Mouse (Mus musculus) CH12.LX (cell line): ENCODE results near the gene Col5a1.

Source experiments
- CHD1 ChIP-seq: IDR thresholded peaks from 2 replicates; pipeline ENCODE4 v1.6.1; 2012; ENCODE audit warnings: low read depth, low read length, improper control_type of control experiment, inconsistent platforms
- CTCF ChIP-seq, 2 experiments: IDR thresholded peaks in 1 of 2; conservative IDR thresholded peaks in 1 of 2; 2 replicates each; pipeline ENCODE4 v1.5.1; 2011 to 2012; ENCODE audit warnings: low read depth in 2 of 2, low read length in 2 of 2, improper control_type of control experiment in 1 of 2, inconsistent platforms in 1 of 2, mild to moderate bottlenecking in 1 of 2, moderate library complexity in 1 of 2
- E2F4 ChIP-seq: IDR thresholded peaks from 2 replicates; pipeline ENCODE4 v1.6.1; 2011; ENCODE audit warnings: low read depth, low read length, improper control_type of control experiment; ENCODE audit not compliant: insufficient replicate concordance
- ELF1 ChIP-seq: IDR thresholded peaks from 2 replicates; pipeline ENCODE4 v1.6.1; 2014; ENCODE audit warnings: low read depth, mild to moderate bottlenecking, inconsistent platforms, low read length, improper control_type of control experiment
- ETS1 ChIP-seq: conservative IDR thresholded peaks from 2 replicates; pipeline ENCODE4 v1.6.1; 2012; ENCODE audit warnings: low read depth, mild to moderate bottlenecking, inconsistent platforms, low read length, improper control_type of control experiment, moderate library complexity
- GABPA ChIP-seq: IDR thresholded peaks from 2 replicates; pipeline ENCODE4 v1.6.1; 2012; ENCODE audit warnings: low read depth, low read length, improper control_type of control experiment, inconsistent platforms; ENCODE audit not compliant: insufficient replicate concordance
- JUN ChIP-seq: IDR thresholded peaks from 2 replicates; pipeline ENCODE4 v1.6.1; 2011; ENCODE audit warnings: low read depth, mild to moderate bottlenecking, low read length, improper control_type of control experiment, moderate library complexity; ENCODE audit not compliant: insufficient read depth
- JUND ChIP-seq: conservative IDR thresholded peaks from 2 replicates; pipeline ENCODE4 v1.6.1; 2011; ENCODE audit warnings: low read depth, low read length, improper control_type of control experiment
- KAT2A ChIP-seq: IDR thresholded peaks from 2 replicates; pipeline ENCODE4 v1.6.1; 2012; ENCODE audit warnings: low read length, improper control_type of control experiment, inconsistent platforms; ENCODE audit not compliant: insufficient replicate concordance
- MAX ChIP-seq: IDR thresholded peaks from 2 replicates; pipeline ENCODE4 v1.6.1; 2011; ENCODE audit warnings: low read length, improper control_type of control experiment
- NRF1 ChIP-seq: IDR thresholded peaks from 2 replicates; pipeline ENCODE4 v1.6.1; 2014; ENCODE audit warnings: low read depth, mild to moderate bottlenecking, inconsistent platforms, low read length, improper control_type of control experiment, moderate library complexity
- POLR2A ChIP-seq: IDR thresholded peaks from 2 replicates; pipeline ENCODE4 v1.6.1; 2011; ENCODE audit warnings: low read depth, mild to moderate bottlenecking, improper control_type of control experiment, low read length
- RAD21 ChIP-seq: IDR thresholded peaks from 2 replicates; pipeline ENCODE4 v1.6.1; 2011; ENCODE audit warnings: low read depth, mild to moderate bottlenecking, low read length, improper control_type of control experiment, moderate library complexity
- RCOR1 ChIP-seq: conservative IDR thresholded peaks from 2 replicates; pipeline ENCODE4 v1.6.1; 2012; ENCODE audit warnings: low read depth, mild to moderate bottlenecking, inconsistent platforms, low read length, improper control_type of control experiment

GRCm38 (mm10) chr2:27934831-27935230, 48.6 kb downstream of the Col5a1 start:
- TF ChIP-seq POLR2A, result no peak
- TF ChIP-seq MAX, result no peak
- no peak for TF ChIP-seq GABPA
- TF ChIP-seq ETS1, result no peak
- TF ChIP-seq CHD1, result no peak
- no peak for TF ChIP-seq ELF1
- TF ChIP-seq NRF1, result no peak
- no peak for TF ChIP-seq JUND
- TF ChIP-seq E2F4, result no peak
- TF ChIP-seq JUN, result no peak
- no peak for TF ChIP-seq CTCF (conservative IDR thresholded peaks at IDR 0.05 in 1 of 2, IDR thresholded peaks at IDR 0.05 in 1 of 2; ENCODE audit: low read depth in 2 of 2, low read length in 2 of 2)
- no peak for TF ChIP-seq RCOR1
- no peak for TF ChIP-seq RAD21
- TF ChIP-seq KAT2A, result no peak
